Mouse (Mus musculus) gonadal fat pad, adult 2 months (tissue): ENCODE results near the gene Trim14. TPM values are rescaled to one million over a fixed set of nuclear protein-coding genes. Genes with fewer than 3 reads are reported as not detected.
"Not testable (repeated sequence)": the region's sequence is repeated elsewhere in the genome, so short reads cannot be mapped to it uniquely, and the experiment has no call there.

Experiments
- DNase-seq: peaks from one replicate; pipeline ENCODE4 v3.0.0-alpha.2; 2012; ENCODE audit warnings: low read depth
- polyA plus RNA-seq: library from polyadenylated mRNA; depleted of rRNA; stranded (reverse); fragments of >200 nt; gene quantifications from 2 replicates; pipeline ENCODE4 v1.2.3, GENCODE M21; 2012; rRNA removed

Gene Trim14
- 18.1 and 30.2 TPM in 2 replicates for polyA plus RNA-seq

DNA sequence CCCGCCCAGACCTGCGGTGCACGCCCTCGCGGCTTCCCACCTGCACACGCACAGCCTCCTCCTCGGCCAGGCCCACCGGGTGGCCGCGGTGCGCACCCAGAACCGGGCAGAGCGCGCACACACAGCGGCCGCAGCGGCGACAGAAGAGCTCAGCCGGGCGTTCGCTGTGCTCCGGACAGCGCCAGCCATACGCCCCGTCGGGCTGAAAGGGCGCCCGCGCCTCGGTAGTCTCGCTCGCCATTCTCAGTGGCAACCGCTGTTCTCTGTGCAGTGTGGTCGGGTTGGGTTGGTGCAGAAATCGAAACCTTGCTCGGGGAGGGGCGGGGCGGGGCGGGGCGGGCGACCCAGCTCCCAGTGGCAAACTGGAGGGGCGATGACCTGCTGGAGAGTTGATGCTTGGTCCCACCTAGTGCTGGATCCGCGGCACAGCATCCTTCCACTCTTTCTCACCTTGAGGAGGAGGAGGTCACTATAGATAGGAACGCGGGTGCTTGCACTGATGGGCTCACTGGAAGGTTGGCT is at the start of gene Trim14:
Gene Trim14 (minus strand): TSS at position 302 of the 522 bp plus-strand sequence.
- DNase-seq, result no peak

DNA sequence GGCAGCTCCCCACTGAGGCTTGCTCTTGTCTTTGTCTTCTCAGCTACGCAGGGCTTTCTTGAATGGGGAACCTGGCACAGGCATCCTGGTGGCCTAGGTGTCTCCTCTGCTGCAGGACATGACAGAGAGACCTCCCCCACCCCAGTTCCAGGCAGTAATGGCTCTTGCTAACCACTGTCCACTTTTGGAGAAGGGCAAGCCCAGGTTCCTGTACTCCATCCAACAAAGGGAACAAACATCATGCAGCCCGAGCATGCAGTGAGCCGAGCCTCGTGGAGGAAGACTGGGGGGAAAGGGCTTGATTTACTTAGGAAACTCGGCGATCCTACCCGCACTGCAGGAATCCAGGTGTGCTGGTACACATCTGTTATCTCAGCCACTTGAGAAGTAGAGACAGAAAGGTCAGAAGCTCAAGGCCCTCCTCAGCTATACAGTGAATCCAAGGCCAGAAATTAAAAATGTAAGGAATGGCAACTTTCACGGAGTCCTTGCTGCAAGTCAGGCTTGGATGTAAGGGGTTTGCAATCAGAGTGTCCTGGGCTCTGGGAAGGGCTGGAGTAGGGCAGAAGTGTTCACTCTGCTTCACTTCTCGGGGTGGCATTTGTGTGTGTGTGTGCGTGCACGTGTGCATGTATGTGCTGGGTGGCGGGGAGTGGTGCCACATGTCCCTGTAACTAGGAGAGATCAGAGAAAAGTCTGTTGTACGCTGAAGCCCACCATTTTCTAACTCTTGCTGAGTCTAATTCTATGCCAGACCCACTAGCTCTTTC is 49.3 kb upstream of the Trim14 start:
- no peak for DNase-seq

DNA sequence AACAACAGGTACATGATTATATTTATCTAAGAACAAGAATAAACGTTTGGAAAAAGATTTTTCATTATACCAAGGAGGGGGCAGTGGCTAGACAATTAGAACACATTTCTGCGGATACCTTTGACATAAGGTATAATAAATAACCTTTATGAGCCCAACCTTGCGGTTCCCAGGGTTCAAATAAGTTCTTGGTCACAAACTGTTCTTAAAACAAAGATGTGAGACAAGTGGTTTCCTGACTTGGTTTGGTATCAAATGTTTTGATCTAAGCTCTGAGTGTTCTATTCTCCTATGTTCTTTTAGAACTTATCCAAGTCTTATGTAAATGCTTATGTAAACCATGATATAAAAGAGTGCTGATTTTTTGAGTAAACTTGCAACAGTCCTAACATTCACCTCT is 48.6 kb upstream of the Trim14 start:
- DNase-seq, result not testable (repeated sequence)

DNA sequence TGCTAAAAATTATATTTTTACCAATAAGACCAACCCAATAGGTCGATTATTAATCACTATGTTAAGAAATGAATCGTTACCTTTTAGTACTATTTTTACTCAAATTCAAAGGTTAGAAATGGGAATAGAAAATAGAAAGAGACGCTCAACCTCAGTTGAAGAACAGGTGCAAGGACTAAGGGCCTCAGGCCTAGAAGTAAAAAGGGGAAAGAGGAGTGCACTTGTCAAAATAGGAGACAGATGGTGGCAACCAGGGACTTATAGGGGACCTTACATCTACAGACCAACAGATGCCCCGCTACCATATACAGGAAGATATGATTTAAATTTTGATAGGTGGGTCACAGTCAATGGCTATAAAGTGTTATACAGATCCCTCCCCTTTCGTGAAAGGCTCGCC is 48.1 kb upstream of the Trim14 start:
- not testable (repeated sequence) for DNase-seq

DNA sequence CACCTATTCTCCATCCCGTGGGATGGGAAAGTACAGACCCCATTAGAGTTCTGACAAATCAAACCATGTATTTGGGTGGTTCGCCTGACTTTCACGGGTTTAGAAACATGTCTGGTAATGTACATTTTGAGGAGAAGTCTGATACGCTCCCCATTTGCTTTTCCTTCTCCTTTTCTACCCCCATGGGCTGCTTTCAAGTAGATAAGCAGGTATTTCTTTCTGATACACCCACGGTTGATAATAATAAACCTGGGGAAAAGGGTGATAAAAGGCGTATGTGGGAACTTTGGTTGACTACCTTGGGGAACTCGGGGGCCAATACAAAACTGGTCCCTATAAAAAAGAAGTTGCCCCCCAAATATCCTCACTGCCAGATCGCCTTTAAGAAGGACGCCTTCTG is 46.1 kb upstream of the Trim14 start:
- not testable (repeated sequence) for DNase-seq

DNA sequence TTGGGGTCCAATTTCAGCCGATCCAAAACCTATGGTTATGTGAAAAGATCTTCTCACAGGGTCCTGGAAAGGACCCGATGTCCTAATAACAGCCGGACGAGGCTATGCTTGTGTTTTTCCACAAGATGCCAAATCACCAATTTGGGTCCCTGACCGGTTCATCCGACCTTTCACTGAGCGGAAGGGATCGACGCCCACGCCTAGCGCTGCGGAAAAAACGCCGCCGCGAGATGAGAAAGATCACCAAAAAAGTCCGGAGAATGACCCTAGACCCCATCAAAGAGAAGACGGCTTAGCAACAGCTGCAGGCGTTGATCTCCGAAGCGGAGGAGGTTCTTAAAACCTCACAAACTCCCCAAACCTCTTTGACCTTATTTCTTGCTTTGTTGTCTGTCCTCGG is 45.6 kb upstream of the Trim14 start:
- DNase-seq, result not testable (repeated sequence)

DNA sequence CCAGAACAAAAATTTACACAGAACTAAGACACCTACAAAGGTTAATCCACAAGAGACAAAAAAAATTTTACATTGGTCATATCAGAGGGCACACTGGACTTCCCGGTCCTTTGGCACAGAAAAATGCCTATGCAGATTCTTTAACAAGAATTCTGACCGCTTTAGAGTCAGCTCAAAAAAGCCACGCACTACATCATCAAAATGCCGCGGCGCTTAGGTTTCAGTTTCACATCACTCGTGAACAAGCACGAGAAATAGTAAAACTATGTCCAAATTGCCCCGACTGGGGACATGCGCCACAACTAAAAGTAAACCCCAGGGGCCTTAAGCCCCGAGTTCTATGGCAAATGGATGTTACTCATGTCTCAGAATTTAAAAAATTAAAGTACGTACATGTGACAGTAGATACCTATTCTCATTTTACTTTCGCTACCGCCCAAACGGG is 44.9 kb upstream of the Trim14 start:
- DNase-seq, result not testable (repeated sequence)

DNA sequence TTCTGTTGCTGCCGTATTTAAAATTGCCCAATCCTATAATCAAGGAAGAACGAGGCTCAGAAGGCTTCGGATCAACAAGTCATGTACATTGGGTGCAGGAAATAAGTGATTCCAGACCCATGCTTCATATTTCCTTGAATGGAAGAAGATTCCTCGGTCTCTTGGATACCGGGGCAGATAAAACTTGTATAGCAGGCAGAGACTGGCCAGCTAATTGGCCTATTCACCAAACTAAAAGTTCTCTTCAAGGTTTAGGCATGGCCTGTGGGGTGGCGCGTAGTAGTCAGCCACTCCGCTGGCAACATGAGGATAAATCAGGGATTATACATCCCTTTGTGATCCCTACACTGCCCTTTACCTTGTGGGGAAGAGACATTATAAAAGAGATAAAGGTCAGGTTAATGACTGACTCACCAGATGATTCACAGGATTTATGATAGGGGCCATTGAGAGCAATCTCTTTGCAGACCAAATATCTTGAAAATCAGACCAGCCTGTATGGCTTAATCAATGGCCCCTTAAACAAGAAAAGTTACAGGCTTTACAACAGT is 42.9 kb upstream of the Trim14 start:
- not testable (repeated sequence) for DNase-seq

DNA sequence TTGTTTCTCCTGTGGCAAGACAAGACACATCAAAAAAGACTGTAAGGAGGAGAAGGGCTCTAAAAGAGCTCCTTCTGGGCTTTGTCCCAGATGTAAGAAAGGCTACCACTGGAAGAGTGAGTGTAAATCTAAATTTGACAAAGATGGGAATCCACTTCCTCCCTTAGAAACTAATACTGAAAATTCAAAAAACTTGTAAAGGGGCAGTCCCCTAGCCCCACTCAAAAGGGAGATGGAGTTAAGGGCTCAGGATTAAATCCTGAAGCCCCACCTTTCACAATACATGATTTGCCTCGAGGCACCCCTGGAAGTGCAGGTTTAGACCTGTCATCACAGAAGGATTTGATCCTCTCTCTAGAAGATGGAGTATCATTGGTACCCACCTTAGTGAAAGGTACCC is 42.3 kb upstream of the Trim14 start:
- no peak for DNase-seq

DNA sequence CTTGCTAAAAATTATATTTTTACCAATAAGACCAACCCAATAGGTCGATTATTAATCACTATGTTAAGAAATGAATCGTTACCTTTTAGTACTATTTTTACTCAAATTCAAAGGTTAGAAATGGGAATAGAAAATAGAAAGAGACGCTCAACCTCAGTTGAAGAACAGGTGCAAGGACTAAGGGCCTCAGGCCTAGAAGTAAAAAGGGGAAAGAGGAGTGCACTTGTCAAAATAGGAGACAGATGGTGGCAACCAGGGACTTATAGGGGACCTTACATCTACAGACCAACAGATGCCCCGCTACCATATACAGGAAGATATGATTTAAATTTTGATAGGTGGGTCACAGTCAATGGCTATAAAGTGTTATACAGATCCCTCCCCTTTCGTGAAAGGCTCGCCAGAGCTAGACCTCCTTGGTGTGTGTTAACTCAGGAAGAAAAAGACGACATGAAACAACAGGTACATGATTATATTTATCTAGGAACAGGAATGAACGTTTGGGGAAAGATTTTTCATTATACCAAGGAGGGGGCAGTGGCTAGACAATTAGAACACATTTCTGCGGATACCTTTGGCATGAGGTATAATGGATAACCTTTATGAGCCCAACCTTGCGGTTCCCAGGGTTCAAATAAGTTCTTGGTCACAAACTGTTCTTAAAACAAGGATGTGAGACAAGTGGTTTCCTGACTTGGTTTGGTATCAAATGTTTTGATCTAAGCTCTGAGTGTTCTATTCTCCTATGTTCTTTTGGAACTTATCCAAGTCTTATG is 39.8 kb upstream of the Trim14 start:
- DNase-seq, result not testable (repeated sequence)

DNA sequence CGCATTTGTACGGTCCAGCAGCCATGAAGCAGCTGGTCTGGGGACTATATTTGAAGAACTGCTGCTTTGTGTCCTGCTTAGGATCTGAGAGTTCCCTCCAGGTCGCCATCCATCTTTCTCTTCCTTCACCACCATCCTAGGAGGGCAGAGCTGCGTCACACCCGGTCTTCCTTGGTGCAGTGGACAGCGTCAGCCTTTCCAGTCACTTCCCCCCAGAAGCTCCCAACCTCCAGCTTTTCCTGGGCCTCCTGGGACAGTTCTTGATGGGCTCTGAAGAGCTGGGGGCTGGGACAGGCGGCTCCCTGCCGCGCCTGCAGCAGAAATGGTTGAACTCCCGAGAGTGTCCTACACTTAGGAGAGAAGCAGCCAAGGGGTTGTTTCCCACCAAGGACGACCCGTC is 38.9 kb upstream of the Trim14 start:
- no peak for DNase-seq

DNA sequence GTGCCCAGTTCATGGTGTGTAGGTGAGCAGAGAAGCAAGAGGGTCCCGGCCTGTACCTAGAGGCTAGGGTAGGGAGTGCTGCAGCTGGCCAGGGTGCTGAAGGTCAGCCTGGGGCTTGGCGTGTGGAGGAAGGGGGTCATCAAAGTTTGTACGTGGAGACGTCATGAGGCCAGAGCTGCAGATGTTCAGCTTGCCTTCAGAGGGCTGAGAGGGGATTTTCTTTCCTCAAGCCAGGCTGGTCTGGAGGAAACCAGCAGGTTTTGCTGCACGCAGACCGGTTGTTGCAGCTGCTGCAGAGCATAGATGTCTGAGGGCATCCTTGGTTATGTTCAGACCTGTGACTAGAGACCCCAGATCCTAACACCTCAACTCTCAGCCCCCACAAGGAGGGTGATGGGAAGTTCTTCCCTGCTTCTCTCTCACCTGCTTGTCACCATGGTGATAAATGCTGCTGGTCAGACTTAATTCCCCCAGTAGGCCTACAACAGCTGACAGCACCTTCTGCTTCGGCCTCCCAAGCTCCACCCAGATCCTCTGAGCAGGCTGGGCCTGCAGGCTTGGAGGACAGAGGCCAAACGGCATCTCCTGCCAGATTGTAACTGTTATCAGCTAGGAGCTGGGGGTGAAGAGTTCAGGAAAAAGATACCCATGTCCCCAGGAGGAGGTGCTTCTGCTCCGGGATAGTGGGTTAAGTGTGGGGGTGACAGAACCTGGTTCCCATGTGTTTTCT is 38.2 kb upstream of the Trim14 start:
- no peak for DNase-seq

DNA sequence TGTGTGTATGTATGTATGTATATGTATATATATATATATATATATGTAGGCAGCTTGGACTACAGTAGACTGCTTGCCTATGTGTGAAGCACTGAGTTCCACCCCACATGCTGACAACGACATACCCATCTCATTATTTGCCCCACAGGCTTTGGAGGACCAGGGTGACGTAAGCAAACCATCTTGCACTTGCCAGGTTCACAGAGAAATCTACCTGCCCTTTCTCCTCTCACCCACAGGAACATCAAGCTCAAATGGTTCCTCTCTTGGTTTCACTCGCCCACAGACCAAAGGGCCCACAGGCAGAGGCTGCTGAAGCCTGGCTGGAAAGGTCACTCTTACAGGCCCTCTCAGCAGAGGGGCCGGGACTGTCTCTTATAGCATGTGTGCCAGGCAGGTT is 36.7 kb upstream of the Trim14 start:
- DNase-seq, result no peak

DNA sequence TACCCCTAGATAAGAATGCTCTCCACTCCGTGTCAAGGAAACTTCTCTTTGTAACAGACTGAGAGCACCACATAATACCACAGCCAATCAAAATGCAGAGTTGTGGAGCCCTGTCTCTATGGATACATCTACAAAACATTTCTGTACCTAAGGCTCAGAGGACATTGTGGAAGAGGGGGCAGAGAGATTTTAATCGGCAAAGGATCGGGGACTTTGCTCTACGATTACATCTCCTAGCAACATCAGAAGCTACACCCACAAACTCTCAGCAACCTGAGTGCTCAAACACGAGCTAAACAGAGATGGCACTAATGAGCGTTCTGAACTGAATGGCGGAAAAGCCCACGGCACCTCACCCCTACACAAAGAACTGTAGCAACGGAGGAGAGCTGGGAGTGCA is 35.8 kb upstream of the Trim14 start:
- DNase-seq, result no peak

DNA sequence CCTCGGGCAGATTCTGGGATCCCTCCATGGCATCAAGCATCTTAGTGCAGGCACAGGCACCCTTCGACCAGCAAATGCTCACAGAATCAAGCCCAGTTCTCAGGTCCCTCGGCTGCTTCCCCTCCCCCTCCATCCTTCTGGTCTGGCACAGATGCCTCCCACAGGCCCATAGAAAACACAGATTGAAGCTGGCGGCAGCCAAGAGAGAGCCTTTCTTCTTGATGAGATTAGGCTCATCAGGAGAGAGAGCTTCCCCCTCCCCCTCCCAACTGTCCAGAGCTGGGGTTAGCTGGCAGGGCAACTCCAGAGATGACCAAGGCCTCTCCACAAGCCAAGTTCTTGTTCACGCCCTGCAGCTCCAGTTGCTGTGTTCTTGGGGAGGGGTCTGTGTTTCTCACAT is 33.7 kb upstream of the Trim14 start:
- no peak for DNase-seq

DNA sequence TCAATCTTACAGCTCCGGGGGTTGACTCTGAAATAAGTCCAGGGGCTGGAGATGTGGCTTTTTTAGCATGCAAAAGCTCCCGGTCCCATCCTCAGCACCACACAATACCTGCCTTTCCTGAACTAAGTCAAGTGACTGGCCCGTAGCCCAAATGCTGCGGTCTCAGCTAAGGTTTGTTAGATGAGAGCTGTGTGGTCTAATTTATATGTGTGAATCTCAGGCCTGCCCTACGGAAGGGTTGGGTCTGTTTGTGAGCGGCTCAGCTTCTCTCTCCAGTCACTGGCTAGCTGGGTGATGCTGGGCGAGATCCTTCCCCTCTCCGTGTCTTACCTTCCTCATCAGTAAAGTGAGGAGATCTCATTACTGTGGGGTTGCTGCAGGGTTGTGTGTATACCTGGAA is 32.2 kb upstream of the Trim14 start:
- DNase-seq, result no peak

DNA sequence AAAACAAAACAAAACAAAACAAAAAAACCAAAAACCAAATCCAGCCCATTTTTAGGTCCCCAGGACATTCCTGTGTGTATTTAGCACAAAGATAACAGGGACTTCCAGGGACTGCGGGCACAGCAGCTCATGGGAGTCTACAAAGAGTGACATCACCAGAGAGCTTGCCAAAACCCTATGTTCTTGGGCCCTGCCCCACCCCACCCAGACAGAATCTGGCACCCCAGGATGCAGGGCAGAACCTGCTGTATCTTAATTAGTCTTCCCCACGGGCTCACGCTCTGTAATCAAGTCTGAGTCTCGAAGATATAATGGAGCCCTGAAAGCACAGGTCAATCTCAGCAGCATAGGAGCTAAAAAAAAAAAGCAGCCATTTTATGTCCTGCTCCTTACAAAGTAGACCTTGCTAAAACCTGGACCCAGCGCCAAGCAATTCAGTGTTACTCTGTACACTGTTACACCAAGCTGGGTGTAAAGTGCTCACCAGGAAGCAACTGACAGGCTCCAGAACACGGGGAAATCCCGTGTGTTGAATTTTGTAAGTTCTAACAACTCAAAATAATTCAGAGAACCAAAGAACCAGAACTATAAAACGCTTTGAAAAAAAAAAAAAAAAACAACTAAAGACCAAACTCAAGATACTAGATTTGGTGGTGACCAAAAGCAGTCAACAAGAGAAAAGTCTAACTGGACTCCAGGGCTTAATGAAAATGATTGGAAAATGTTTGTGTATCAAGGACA is 31.2 kb upstream of the Trim14 start:
- DNase-seq, result no peak

DNA sequence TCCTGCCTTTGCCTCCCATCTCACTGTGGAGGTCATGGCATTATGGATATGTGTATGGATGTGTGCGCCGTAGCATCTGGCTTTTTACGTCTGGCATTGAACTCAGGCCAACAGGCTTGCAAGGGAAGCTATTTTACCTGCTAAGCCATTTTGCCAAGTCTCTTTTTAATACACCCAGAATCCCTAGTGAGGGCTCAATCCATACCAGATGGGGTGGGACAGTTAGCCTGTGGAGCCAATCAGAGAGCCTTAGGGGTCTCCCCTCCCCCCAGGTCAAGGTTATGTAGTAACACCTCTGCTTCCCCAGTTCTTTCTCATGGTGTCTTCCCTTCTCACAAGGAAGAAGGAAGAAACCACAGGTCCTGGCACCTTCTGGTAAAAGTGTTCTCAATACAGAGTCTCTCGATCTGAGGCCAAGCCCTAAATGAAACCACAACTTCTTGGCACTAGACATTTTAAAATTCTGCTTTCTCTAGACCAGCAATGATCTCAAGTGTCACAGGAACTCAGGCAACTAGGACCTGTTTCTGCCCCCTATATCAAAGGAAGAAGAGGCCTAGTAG is 29.5 kb upstream of the Trim14 start:
- no peak for DNase-seq

DNA sequence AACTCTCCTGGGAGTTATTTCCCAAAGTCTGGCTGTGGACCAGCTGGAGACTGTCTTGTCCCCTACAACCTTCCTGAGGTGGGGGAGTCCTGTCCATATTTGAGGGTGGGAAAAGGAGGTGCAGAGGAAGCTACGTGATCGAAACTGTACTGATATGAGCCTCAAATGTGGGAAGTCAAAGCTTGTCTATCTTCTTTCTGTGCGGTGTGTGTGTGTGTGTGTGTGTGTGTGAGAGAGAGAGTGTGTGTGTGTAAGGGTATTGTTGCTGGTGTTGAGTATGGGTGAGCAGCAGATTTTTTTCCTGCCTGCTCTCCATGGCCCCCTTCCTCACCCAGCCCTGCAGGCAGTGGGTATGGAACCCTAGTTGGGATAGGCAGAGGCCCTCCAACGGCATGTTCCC is 28.3 kb upstream of the Trim14 start:
- DNase-seq, result no peak

DNA sequence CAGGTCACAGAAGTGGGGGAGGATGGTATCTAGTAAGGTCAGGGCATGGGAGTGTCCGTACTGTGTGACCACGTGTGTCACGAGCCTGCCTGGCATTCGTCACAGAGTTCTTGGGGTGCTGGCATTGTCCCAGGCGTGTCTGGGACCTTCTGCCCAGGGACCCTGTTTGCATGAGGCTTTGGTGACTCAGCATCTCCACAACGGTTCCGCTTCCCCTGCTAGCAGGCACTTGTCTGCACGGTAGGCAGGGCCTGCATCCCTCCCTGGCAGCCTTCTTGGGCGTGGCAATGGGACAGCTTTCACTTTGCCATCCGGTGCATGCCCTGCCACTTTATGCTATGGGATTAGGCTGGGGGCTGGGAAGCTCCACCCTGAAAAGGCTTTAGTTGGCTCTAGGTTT is 27.9 kb upstream of the Trim14 start:
- DNase-seq, result no peak

DNA sequence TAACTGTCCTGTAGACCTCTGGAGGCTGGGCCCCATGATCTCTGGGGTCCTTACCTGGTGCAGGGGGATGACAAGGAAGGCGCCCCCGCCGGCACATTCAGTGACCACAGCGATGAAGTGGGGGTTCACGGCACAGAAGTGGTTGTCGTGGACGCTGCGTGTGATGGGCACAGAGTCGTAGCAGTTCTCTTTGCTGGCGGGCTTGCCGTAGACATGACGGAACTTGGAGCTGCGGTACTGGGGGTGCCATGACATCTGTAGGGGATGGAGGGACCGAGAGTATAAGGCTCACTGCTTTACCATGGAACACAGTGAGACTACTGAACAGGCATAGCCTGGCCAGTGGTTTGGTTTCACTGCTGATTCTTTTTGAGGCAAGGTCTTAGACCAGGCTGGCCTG is 26.9 kb upstream of the Trim14 start:
- DNase-seq, result no peak
